Mouse (Mus musculus): ENCODE results near the gene Crb3.

Crb3 gene

DNA sequence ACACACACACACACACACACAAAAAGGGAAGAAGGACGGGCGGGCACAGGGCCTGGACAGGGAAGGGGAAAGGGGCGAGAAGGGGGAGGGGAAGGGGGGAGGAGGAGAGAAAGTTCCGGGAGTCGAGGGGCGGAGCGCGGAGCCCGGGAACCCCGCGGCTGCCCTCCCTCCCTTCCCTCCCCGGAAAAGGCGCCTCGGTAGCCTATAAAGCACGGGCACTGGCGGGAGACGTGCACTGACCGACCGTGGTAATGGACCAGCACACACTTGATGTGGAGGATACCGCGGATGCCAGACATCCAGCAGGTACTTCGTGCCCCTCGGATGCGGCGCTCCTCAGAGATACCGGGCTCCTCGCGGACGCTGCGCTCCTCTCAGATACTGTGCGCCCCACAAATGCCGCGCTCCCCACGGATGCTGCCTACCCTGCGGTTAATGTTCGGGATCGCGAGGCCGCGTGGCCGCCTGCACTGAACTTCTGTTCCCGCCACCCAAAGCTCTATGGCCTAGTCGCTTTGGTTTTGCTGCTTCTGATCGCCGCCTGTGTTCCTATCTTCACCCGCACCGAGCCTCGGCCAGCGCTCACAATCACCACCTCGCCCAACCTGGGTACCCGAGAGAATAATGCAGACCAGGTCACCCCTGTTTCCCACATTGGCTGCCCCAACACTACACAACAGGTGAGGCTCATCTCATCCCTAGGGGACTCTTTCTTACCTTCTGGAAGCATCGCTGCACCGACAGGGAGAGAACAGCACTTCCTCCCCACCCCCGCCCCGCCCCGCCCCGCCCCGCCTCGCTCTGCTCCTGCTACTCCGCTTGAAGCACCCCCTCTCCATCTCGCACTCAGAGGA, 46.5 kb downstream of the Crb3 start, which contains the start of gene Tnfsf9:
Gene Tnfsf9 (plus strand): TSS at position 145 of the 854 bp plus-strand sequence.
- peak; percentile 53 for DNase-seq (ENCODE audit: low read depth, low spot score)

DNA sequence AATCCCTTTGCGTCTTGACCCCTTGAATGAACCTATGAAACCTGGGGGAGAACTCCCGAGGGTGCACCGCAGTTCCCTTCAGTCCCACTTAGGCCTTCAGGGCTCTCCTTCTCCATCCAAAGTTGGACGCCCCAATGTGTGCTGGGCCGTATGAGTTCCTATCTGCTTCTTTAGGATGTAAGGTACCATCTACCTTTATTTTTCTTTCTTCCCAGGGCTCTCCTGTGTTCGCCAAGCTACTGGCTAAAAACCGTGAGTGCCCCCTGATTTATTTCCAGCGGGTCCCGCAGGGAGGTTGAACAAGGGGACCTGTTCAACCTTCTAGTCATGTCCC, 47.1 kb downstream of the Crb3 start:
- DNase-seq (ENCODE audit: low read depth, low spot score), result no peak

DNA sequence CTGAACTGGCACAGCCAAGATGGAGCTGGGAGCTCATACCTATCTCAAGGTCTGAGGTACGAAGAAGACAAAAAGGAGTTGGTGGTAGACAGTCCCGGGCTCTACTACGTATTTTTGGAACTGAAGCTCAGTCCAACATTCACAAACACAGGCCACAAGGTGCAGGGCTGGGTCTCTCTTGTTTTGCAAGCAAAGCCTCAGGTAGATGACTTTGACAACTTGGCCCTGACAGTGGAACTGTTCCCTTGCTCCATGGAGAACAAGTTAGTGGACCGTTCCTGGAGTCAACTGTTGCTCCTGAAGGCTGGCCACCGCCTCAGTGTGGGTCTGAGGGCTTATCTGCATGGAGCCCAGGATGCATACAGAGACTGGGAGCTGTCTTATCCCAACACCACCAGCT, 48.2 kb downstream of the Crb3 start:
- DNase-seq (ENCODE audit: low read depth, low spot score), result no peak

DNA sequence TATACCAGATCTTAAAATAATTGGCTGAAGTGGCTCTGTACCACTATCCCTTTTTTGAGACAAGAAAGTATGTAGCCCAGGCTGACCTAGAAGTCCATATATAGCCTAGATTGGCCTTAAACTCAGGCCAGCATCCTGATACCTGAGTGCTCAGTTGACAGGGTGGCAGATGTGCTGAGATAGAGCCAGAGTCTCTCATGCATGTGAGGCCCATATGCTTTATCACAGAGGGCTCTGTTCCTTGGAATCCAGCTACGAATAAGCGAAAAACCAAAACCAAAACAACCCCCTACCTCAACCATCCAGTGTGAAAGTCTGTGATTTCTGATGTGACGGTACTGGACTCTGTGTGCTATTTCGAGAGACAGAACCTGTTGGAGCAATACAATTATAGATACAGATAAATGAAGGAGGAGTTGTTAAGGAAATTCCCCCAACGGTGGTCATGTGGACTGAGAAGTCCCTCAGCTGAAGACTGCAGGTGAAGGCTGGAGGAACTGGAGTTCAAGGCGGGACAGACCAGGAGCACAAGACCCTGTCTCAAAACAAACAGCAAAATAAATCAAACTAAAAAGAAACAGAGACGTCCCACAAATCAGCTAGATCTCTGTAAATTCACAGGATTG, 49.2 kb downstream of the Crb3 start:
- DNase-seq (ENCODE audit: low read depth, low spot score), result no peak

DNA sequence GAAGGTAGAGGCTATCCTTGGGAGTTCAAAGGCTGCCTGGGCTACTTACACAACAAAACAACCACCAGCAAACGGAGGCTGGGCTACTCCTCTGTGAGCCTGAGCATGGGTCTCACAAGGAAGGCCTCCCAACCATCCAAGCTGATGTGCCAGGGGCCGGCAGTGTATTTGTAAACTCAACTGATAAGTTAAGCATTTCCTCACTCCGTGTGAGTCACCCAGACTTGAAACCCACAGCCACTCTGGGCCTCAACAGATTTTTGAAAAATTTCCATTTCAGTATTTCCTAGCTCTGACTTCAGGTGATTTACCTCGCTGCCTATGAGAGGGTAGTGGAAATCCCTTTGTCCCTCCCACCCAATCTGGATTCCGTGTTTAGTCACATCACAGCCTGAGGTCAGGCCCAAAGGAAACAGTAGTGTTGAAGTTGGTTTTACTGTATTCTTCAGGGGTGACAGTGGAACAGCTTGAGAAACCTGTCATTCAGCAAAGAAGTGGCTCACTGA, 49.8 kb downstream of the Crb3 start:
- peak; percentile 65 for DNase-seq (ENCODE audit: low read depth, low spot score)

DNA sequence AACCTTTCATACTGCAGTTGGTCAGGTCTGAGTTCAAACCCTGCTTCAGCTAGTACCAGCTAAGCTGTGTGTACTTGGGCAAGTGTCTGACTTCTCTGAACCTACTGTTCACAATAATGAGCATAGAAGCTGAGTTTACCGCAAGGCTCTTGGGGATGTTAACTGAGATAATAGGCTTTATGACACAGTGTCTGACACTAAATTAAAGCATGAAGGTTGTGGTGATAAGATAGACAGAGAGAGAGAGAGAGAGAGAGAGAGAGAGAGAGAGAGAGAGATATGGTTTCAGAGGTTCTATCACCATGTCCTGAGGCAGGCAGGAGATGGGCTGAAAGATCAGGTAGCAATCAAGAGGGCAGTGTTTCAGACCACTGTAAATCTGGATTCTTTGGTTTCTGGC, 51.1 kb downstream of the Crb3 start:
- DNase-seq (ENCODE audit: low read depth, low spot score), result no peak

DNA sequence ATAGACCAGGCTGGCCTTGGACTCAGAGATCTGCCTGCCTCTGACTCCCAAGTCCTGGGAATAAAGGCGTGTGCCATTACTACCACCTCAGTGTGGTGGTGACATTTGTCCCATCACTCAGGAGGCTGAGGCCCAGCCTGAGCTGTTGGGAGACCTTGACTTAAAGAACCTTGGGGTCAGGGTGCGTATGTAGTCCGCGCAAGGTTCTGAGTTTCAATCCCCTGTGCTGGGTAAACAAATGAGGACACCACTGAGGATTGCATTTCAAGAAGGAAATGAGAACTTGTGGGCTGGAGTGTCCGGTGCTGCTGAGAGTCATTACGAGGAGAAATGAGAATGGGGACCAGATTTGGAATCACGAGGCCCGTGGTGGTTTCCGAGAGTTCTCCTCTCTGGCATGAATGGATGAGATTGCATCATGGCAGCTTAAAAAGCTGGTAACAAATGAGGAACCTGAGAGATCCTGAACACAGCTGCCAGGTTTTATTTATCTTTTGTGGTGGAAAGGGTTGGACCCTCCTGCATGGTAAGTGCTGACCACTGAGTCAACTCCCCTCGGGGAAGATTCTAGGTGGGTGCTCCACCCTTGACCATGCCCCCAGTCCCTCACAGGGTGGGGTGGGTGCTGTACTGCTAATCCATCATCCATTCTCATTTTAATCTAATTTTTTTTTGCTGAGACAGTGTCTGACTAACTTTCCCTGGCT, 54.0 kb downstream of the Crb3 start:
- no peak for DNase-seq (ENCODE audit: low read depth, low spot score)

All from CD4-positive, CD25-positive, alpha-beta regulatory T cell, adult 2 months (primary cell).